Mouse (Mus musculus) central nervous system, embryonic 14 days (tissue): ENCODE results near the gene Cacng4. TPM values are rescaled to one million over a fixed set of nuclear protein-coding genes. Genes with fewer than 3 reads are reported as not detected.

ENCODE experiments used
- polyA plus RNA-seq: library from polyadenylated mRNA; depleted of rRNA; stranded (reverse); fragments of >200 nt; gene quantifications from 2 replicates; pipeline ENCODE4 v1.2.3, GENCODE M21; 2012; rRNA removed

Gene Cacng4
- polyA plus RNA-seq, result 95.3 and 99.5 TPM in 2 replicates

DNA sequence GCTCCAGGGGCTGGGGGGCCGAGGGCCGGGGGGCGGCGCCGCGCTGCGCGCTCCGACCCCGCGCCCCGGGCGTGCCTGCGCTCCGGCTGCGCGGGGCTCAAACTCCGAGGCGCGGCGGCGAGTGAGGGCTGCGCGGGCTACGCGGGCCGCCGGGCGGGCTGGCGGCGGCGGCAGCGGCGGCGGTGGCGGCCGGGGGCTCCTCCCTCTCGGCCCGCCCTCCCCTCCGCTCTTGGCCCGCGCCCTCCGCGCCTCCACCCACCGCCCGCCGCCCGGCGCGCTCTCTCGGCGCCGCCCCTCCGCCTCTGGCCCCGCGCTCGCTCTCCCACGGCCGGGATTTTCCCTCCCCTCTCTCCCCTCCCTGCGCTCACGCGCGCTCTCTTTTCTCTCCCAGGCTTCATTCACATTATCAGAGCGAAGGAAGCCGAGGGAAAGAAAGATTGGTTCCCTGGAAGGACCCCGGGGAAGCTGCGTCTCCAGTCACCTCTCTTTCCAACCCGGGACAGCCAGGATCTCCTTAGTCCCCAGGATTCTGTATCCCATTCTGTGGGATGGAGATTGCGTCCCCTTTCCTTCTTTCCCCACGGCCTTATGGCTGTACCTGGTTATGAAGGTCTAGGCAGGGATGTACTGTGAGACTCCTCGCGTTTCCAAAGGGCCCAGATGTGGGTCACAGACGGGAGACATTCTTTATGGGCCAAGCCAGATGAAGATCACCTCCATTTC, at the start of gene Cacng4:
Gene Cacng4 (minus strand): TSS at position 11 of the 723 bp plus-strand sequence.

DNA sequence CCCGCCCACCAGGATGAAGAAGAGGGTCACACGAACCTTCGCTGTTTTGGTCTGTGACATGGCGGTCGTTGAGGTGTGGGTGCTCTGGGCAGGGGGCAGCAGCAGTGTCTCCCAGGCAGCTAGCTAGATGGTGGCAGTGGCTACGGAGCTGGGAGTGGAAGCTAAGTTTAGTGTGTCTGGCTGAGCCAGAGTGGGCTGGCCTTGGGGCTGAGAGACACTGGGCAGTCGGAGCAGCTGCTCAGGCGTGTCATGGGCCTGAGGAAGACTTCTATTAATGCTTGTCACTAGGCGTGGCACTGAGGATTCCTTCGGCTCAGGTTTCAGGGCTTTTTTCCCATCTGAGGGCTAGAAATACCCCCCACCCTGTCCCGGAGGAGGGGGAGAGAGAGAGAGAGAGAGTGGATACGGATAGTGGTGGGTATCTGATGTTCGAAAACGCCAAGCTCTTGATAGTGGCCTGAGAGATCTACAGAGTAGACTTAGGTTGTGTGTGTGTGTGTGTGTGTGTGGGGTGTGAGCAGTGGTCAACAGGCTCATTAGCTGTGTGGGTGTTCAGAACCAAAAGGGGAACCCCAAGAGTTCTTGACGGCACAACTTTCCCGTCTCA, 77.9 kb downstream of the Cacng4 start, which contains the start of gene Cacng1:
Gene Cacng1 (minus strand): TSS at position 191 of the 607 bp plus-strand sequence.

Other genes starting within 250 kb of the Cacng4 start
- gene Helz, start 246.6 kb downstream of the Cacng4 start, polyA plus RNA-seq, result 14.0 and 14.2 TPM in 2 replicates
- 1.4 and 2.9 TPM in 2 replicates for gene Cacng1, start 78.0 kb downstream of the Cacng4 start, polyA plus RNA-seq
- gene Cacng5, start 120.5 kb upstream of the Cacng4 start, polyA plus RNA-seq, result 2.8 and 3.5 TPM in 2 replicates